Mouse (Mus musculus) spleen, adult 2 months (tissue): ENCODE data around the gene Vmn1r168.
"Not testable (repeated sequence)": the region's sequence is repeated elsewhere in the genome, so short reads cannot be mapped to it uniquely, and the experiment has no call there.

Experiments
- CTCF ChIP-seq: fragments of 200-500 bp; IDR thresholded peaks from 2 replicates; pipeline ENCODE4 v1.5.1; 2011; ENCODE audit warnings: mild to moderate bottlenecking, inconsistent platforms; ENCODE audit not compliant: insufficient read depth, insufficient read length, insufficient replicate concordance; ENCODE audit errors: extremely low read depth
- POLR2A ChIP-seq: fragments of 200-500 bp; IDR thresholded peaks from 2 replicates; pipeline ENCODE4 v1.6.1; 2011; ENCODE audit warnings: low read depth, low read length, inconsistent platforms

DNA sequence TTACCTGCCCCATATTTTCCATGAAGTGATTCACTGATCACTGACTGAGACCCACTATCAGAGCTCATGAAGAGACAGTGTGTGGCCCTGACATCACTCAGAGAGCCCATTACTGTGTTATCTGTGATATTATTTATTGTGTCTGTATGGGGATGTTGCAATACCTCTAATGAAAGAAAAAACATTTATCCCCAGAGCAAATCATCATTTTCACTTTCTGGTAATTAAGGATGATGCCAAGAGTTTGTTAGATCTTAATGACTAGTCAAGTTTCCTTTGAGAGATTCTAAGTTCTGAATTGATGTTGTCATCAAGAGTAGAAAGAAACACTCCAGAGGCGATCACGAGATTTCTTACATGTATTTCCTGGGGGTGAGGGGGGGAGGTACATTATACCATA is 32.4 kb upstream of the Vmn1r168 start, which contains the start of gene Vmn1r167:
- not testable (repeated sequence) for TF ChIP-seq CTCF, POLR2A
